Mouse (Mus musculus) embryo, embryonic 10 days (tissue): Measurements from ENCODE around the gene Hoxa5.

Experiments used
- DNase-seq: peaks from one replicate; pipeline ENCODE4 v3.0.0-alpha.2; 2015; ENCODE audit warnings: low spot score

Gene Hoxa5

GRCm38 (mm10) chr6:52240389-52241000, 36.1 kb upstream of the Hoxa5 start, which contains the start of gene Hoxa10:
Gene Hoxa10, minus strand, starts transcription at chr6:52240854.
- DNase-seq = peak; percentile 96

GRCm38 (mm10) chr6:52239625-52240388, 35.4 kb upstream of the Hoxa5 start:
- peak; percentile 30 for DNase-seq

GRCm38 (mm10) chr6:52238976-52239375, 34.6 kb upstream of the Hoxa5 start:
- DNase-seq = no peak

- DNase-seq = no peak
Measured at GRCm38 (mm10) chr6:52238155-52238545, 33.8 kb upstream of the Hoxa5 start.

GRCm38 (mm10) chr6:52237346-52238154, 33.2 kb upstream of the Hoxa5 start:
- DNase-seq = no peak

- no peak for DNase-seq
Measured at GRCm38 (mm10) chr6:52236806-52237205, 32.4 kb upstream of the Hoxa5 start.

- no peak for DNase-seq
Measured at GRCm38 (mm10) chr6:52235866-52236265, 31.5 kb upstream of the Hoxa5 start.

GRCm38 (mm10) chr6:52235267-52235666, 30.9 kb upstream of the Hoxa5 start:
- DNase-seq = no peak

- no peak for DNase-seq
Measured at GRCm38 (mm10) chr6:52234428-52235140, 30.2 kb upstream of the Hoxa5 start.

GRCm38 (mm10) chr6:52233546-52234427, 29.4 kb upstream of the Hoxa5 start:
- DNase-seq = no peak

GRCm38 (mm10) chr6:52232984-52233545, 28.7 kb upstream of the Hoxa5 start:
- DNase-seq = no peak

- DNase-seq = peak; percentile 67
Measured at GRCm38 (mm10) chr6:52232568-52232965, 28.2 kb upstream of the Hoxa5 start.

GRCm38 (mm10) chr6:52231885-52232567, 27.6 kb upstream of the Hoxa5 start:
- peak; percentile 65 for DNase-seq

- DNase-seq = peak; percentile 58
Measured at GRCm38 (mm10) chr6:52230516-52231165, 26.3 kb upstream of the Hoxa5 start, which contains the start of gene Hoxa9. Gene Hoxa9, minus strand, starts transcription at chr6:52231089.

GRCm38 (mm10) chr6:52229558-52230416, 25.4 kb upstream of the Hoxa5 start:
- DNase-seq = peak; percentile 44

GRCm38 (mm10) chr6:52228475-52229465, 24.4 kb upstream of the Hoxa5 start:
- DNase-seq = peak; percentile 54
